Mouse (Mus musculus) embryonic facial prominence, embryonic 10.5 days (tissue): Measurements from ENCODE around the gene Mipol1. TPM values are rescaled to one million over a fixed set of nuclear protein-coding genes. Genes with fewer than 3 reads are reported as not detected.

Experiments used
- DNase-seq: peaks from one replicate; pipeline ENCODE4 v3.0.0-alpha.2; 2017; ENCODE audit warnings: low spot score
- H3K27ac ChIP-seq: fragments of 300-500 bp; sonication (generic); replicated peaks from 2 replicates; pipeline ENCODE4 v1.5.1; 2016; ENCODE audit warnings: mild to moderate bottlenecking
- H3K27me3 ChIP-seq: fragments of 300-500 bp; sonication (generic); replicated peaks from 2 replicates; pipeline ENCODE4 v1.6.1; 2016; ENCODE audit warnings: low read depth, mild to moderate bottlenecking; ENCODE audit not compliant: poor library complexity, severe bottlenecking
- H3K36me3 ChIP-seq: fragments of 300-500 bp; sonication (generic); replicated peaks from 2 replicates; pipeline ENCODE4 v1.6.1; 2016; ENCODE audit warnings: mild to moderate bottlenecking, moderate library complexity
- H3K4me1 ChIP-seq: fragments of 300-500 bp; sonication (generic); 2 replicates; pipeline ENCODE4 v1.6.1; 2016
- H3K4me3 ChIP-seq: fragments of 300-500 bp; sonication (generic); 2 replicates; pipeline ENCODE4 v1.5.1; 2016; ENCODE audit warnings: mild to moderate bottlenecking, moderate library complexity
- H3K9me3 ChIP-seq: fragments of 300-500 bp; sonication (generic); 2 replicates; pipeline ENCODE4 v1.6.1; 2016; ENCODE audit warnings: mild to moderate bottlenecking
- WGBS: fragments of 180-500 bp; shearing (Covaris S2); methylation state at CpG from one replicate; pipeline ENCODE4 v1.1.7; 2016; 5-methylcytosine and 5-hydroxymethylcytosine counted together
- polyA plus RNA-seq: library from polyadenylated mRNA; unstranded; fragments of >200 nt; fragmentation: Nextera tagmentation; extraction: Ambion mirVana; gene quantifications from 2 replicates; pipeline ENCODE4 v1.2.1, GENCODE M21; 2016

Mipol1 gene
- polyA plus RNA-seq, 1 experiment from 2014 or later: 9.9 TPM

DNA sequence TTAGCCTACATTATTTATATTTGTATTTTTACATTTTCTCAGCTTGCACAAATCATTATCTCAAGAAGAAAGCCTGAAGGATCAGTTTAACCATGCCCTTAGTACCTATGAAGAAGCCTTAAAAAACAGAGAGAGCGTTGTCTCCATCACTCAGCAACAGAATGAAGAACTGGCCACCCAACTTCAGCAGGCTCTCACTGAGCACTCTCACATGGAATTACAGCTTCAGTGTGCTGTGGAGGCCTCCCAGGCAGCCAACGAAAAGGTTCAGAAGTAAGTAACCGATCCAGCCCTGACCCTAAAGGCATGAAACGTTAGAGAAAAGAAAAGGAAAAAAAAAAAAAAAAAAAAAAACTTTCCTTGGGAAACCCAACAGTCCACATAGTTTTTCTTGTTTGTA lies 226.7 kb downstream of the Mipol1 start:
- no peak overlapping the region for H3K4me3 ChIP-seq
- H3K27ac ChIP-seq: no peak overlapping the region
- no peaks in the 10 kb centered on the region for H3K4me1 ChIP-seq
- no peaks in the 10 kb centered on the region for H3K36me3 ChIP-seq
- no peaks in the 10 kb centered on the region for H3K27me3 ChIP-seq
- no peaks in the 10 kb centered on the region for H3K9me3 ChIP-seq
- WGBS: 28% methylated on average over 4 of the region's 4 CpGs
- DNase-seq: no peak

DNA sequence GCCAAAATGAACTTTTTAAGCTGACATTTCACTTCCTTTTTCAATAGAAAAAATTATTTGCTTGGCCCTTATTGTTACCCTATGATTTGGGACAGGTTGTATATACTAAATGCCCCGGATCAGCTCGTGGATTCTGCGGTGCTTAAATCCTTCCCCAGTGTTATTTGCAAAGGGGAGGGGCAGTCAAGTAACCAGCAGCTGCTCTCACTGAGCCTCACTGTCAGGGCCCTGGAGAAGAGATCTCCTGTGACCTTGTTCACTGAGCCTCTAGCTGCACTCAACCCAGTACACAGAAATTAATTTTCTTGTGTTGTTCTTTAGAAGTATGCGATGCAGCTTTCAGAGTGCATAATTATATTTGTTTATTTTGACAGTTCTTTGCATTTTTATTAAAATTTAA lies 227.1 kb downstream of the Mipol1 start:
- Histone ChIP-seq H3K4me1 (no peaks in the 10 kb centered on the region), H3K27me3 (no peaks in the 10 kb centered on the region), H3K9me3 (no peaks in the 10 kb centered on the region), H3K4me3 (no peak overlapping the region), H3K27ac (no peak overlapping the region), H3K36me3 (no peaks in the 10 kb centered on the region)
- WGBS: 41% methylated on average over 4 of the region's 4 CpGs
- DNase-seq: no peak

DNA sequence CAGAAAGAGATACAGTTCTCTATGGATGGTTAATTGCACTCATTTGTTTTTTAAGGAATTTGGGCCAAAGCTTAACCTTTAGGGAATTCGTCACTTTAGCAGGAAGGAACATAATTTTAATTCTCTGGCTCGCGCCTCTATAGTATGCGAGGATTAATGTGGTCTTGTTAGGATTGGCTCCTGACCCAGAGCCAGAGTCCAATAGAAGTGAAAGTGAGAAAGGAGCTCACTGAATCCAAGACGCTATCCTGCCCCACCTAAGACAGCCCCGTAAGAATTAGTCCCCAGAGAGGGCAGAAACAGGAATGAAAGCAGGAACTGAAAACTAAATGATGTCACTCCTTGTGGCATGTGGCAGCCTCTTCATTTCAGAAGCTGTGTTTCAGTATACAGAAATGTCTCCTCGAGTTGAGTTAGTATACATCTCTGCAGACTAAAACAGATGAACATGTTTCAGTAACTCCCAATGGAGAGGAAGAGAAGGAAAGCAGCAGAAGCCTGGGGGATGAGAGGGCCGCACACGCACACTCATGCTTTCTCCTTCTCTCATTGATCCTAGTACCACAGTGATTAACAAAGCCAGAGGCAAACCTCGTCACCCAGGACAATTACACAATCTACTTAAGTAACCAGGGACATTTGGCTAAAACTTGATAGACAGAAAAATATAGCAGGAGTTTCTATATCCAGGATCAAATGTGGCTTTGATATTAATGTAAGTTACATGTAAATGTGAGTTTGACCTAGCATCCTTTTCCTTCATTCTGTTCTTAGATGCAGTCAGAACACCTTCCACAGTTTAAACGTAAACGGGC lies 234.5 kb downstream of the Mipol1 start:
- 82% methylated on average over 12 of the region's 12 CpGs for WGBS
- no peaks in the 10 kb centered on the region for H3K9me3 ChIP-seq
- H3K27me3 ChIP-seq: no peaks in the 10 kb centered on the region
- H3K4me1 ChIP-seq: no peaks in the 10 kb centered on the region
- H3K4me3 ChIP-seq: no peak overlapping the region
- no peaks in the 10 kb centered on the region for H3K36me3 ChIP-seq
- H3K27ac ChIP-seq: no peak overlapping the region
- DNase-seq: no peak

DNA sequence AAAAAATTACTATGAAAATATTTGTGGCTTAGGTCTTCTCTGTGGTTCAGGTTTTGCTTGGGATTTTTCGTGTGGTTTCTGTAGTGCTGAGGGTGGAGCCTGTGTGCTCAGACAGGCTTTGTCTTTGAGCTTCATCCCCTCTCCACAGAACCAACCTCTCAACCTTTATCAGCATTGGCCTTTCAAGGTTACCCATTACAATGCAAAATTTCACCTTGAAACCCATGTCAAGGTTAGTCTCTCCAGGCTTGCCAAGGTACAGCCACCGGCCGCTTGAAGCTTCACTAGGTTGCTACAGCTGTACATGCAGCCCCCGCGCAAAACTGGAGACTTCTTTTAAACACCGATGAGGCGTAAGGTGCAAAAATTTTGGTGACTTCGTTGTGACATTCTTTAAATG lies 241.6 kb downstream of the Mipol1 start:
- no peak overlapping the region for H3K27ac ChIP-seq
- 85% methylated on average over 8 of the region's 8 CpGs for whole genome bisulfite sequencing
- H3K4me1 ChIP-seq: no peaks in the 10 kb centered on the region
- H3K9me3 ChIP-seq: no peaks in the 10 kb centered on the region
- no peak for DNase-seq
- no peaks in the 10 kb centered on the region for H3K36me3 ChIP-seq
- H3K27me3 ChIP-seq: no peaks in the 10 kb centered on the region
- no peak overlapping the region for H3K4me3 ChIP-seq

DNA sequence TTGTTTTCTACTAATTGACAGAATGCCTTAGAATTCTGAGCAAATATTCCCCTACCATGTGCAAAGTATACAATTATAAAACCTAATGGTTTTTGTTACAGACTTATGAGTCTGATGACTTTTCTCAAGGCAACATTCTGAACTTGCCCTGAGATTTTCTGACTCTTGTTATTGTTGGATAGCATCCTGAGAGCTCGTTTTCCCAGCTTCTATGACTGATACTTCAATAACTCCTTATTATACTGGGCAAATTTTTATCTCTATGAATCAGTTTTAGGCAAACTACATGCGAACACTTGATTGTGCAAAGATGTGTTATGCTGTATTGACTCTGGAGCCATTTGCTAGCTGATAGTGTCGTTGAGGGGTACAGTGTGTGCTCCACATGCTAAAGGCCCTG lies 246.6 kb downstream of the Mipol1 start:
- DNase-seq: no peak
- Histone ChIP-seq H3K9me3 (no peaks in the 10 kb centered on the region), H3K4me3 (no peak overlapping the region), H3K27ac (no peak overlapping the region), H3K4me1 (no peaks in the 10 kb centered on the region), H3K36me3 (no peaks in the 10 kb centered on the region), H3K27me3 (no peaks in the 10 kb centered on the region)
- WGBS: 82% methylated on average over 3 of the region's 3 CpGs

DNA sequence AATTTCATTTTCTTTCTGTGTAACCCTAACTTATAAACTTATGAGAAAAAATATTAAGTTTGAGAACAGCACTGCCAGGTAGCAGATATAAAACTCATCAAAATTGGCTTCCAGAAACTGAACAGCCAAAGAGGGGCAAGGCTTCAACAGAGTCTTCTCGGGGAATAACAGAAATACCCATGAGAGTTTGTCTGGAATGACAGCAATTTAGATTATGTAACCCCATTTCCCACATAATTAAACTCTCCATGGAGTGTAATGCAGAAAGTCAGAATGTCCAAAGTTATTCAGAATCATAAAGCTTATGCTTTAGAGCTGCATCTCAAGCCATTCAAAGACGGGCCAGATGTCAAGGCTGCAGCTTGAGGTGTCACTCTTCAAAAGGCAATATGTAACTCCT lies 251.6 kb downstream of the Mipol1 start:
- WGBS: 72% methylated on average over 2 of the region's 2 CpGs
- Histone ChIP-seq H3K36me3 (no peaks in the 10 kb centered on the region), H3K4me1 (no peaks in the 10 kb centered on the region), H3K27me3 (no peaks in the 10 kb centered on the region), H3K27ac (no peak overlapping the region), H3K9me3 (no peaks in the 10 kb centered on the region), H3K4me3 (no peak overlapping the region)
- DNase-seq: no peak

DNA sequence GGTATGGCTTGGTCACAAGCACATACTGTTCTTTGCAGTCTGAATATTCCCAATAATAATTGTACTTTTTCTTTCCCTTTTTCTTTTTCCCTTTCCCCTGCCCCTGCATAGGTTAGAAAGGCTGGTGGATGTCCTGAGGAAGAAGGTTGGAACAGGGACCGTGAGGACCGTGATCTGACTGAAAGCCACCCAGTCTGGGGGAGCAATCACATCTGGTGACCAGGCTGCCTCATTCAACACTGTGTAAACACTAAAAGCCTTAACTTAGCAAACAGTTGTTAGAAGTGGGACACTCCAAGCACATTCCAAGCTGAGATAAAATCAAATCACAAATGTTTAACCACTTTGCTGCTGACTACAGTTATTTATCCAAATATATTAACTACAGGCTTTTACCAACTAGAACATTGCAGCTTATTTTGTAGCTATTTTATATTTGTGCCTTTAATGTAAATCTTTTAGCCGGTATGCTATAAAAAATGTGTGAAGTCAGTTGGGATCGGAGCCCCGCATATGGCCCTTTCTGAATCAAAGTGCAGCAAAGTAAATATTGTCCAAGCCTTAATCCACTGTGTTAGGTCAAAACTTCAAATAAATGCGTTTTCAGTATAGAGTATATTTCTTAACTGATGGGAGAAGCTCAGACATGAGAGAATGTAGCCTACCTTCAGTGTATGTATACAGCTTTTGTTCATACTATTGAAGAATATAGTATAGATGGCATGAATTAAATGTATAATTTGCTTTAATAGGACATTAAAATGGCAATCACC lies 266.3 kb downstream of the Mipol1 start:
- Histone ChIP-seq H3K9me3 (no peaks in the 10 kb centered on the region), H3K4me1 (no peaks in the 10 kb centered on the region), H3K27me3 (no peaks in the 10 kb centered on the region), H3K4me3 (no peak overlapping the region), H3K36me3 (no peaks in the 10 kb centered on the region), H3K27ac (no peak overlapping the region)
- no peak for DNase-seq
- WGBS: 75% methylated on average over 6 of the region's 6 CpGs

DNA sequence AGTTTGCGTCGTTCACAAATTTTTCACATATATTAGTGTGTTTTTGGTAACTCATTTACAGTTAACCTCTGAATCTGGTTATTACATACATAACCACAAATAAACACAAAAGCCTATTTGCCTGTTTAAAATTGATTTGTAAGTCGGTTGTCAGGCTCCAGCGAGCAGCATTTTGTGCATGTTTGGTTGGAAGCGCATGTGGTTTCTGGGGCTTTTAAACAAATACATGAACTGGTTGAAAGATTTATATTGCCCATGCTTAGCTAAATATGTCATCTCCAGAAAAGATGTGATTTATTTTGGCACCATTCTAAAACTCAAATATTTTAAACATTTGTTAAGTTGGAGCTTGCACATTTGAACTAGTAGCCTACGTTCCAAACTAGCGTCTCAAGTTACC lies 270.0 kb downstream of the Mipol1 start:
- Histone ChIP-seq H3K36me3 (no peaks in the 10 kb centered on the region), H3K9me3 (no peaks in the 10 kb centered on the region), H3K4me3 (no peak overlapping the region), H3K27ac (no peak overlapping the region), H3K4me1 (no peaks in the 10 kb centered on the region), H3K27me3 (no peaks in the 10 kb centered on the region)
- WGBS: 88% methylated on average over 7 of the region's 7 CpGs
- no peak for DNase-seq

DNA sequence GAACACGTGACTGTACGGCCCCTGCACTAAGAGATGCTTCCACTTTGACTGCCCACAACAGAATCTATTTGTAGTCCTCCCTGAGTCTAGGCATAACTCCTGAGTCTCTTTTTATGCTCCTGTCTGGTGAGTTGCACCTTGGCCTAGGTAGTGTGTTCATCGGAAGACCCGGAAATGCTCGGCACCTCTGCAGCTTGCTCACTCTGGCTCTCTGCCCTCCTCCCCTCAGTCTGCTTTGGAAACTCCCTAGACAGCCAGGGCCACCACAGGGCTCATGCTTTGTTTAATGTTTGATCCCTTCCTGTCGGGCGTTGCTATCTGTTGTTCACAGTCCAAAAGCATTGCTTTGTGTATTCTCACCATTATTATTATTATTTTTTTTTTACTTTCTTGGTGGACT lies 275.1 kb downstream of the Mipol1 start:
- WGBS: 81% methylated on average over 7 of the region's 7 CpGs
- Histone ChIP-seq H3K36me3 (no peaks in the 10 kb centered on the region), H3K9me3 (no peaks in the 10 kb centered on the region), H3K4me1 (no peaks in the 10 kb centered on the region), H3K27ac (no peak overlapping the region), H3K4me3 (no peak overlapping the region), H3K27me3 (no peaks in the 10 kb centered on the region)
- no peak for DNase-seq

DNA sequence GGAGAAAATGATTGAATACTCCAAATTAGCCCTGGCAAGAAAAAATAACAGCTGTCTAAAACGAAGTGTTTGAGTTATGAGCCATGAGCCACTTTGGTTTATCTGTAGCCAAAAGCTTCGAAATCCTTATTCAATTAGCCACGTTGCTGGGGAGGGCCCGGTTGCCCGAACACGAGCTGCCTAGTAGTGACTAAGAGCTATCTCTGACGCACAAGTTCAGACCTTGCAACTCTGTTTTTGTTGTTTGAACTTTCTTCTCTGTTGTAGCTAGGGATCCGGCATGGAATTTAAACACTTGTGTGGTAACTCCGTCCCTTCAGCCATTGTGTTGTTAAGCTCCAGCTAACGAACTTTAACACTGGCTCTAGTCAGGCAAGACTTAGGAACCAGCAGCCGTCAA lies 278.7 kb downstream of the Mipol1 start:
- Histone ChIP-seq H3K4me1 (no peaks in the 10 kb centered on the region), H3K4me3 (no peak overlapping the region), H3K36me3 (no peaks in the 10 kb centered on the region), H3K27me3 (no peaks in the 10 kb centered on the region), H3K9me3 (no peaks in the 10 kb centered on the region), H3K27ac (no peak overlapping the region)
- WGBS: 56% methylated on average over 11 of the region's 11 CpGs
- DNase-seq: no peak

DNA sequence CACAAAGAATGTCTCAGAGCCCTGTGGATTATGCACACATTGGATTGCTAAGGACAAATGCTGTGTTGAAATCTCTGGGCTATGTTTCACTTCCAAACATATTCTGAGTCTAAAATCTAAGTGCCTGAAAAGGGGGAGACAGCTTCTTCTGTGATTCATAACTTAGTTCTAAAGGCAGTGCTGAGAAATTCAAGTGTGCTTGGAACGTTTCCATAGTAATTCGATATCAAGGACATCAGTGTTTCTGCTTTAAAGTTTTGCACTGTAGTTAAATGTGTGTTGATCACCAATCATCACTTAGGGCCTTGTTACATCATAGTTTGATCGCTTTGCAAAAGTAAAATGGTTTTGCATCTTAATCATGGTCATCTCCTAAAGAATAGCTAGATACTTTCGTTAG lies 279.5 kb downstream of the Mipol1 start:
- Histone ChIP-seq H3K9me3 (no peaks in the 10 kb centered on the region), H3K36me3 (no peaks in the 10 kb centered on the region), H3K27me3 (no peaks in the 10 kb centered on the region), H3K4me1 (no peaks in the 10 kb centered on the region), H3K4me3 (no peak overlapping the region), H3K27ac (no peak overlapping the region)
- DNase-seq: no peak
- WGBS: 74% methylated on average over 4 of the region's 4 CpGs

DNA sequence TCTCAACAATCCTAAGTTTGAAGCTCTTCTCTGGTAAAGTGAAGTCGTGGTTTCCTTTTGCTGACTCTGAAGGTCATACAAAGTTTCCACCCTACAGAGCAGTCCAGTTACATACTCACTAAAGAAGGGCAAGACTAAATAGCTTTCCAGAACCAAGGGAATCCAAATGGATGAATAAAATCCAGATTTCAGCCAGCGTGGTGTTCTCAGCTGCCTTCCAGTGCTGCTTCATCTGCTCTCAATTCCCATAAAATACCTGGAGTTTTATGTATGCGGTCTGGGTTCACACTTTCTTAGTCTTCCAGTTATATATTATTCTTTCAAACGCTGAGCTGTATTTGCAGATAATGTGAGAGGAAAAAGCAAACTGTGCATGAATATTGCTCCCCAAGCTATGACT lies 280.9 kb downstream of the Mipol1 start:
- no peak for DNase-seq
- Histone ChIP-seq H3K4me1 (no peaks in the 10 kb centered on the region), H3K27ac (no peak overlapping the region), H3K9me3 (no peaks in the 10 kb centered on the region), H3K27me3 (0 out of 2 replicates have a peak, but pooled peaks cover 3% of the 10 kb centered on the region), H3K36me3 (no peaks in the 10 kb centered on the region), H3K4me3 (no peak overlapping the region)
- 90% methylated on average over 4 of the region's 4 CpGs for WGBS

DNA sequence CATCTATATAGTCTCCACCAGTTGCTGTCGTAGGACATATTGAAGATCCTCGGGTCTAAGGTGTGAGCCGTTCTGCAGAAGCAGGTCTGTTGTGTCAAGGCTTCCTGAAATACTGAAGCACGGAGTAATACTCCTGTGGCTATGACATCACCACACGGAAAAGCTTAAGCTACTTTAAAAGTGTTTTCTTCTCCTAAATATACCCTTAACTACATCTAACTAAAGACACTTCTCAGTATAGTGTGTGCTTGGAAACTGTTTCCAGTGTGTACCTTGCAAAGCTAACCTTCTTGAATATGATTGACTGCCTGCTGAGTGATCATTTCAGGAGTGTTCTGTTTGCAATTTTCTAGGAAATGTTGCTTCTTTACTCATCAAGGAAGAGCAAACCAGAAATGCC lies 281.3 kb downstream of the Mipol1 start:
- no peaks in the 10 kb centered on the region for H3K36me3 ChIP-seq
- 92% methylated on average over 5 of the region's 5 CpGs for WGBS
- no peak overlapping the region for H3K27ac ChIP-seq
- no peaks in the 10 kb centered on the region for H3K9me3 ChIP-seq
- 0 out of 2 replicates have a peak, but pooled peaks cover 3% of the 10 kb centered on the region for H3K27me3 ChIP-seq
- H3K4me3 ChIP-seq: no peak overlapping the region
- DNase-seq: no peak
- no peaks in the 10 kb centered on the region for H3K4me1 ChIP-seq
